Mouse (Mus musculus) liver, embryonic 12.5 days (tissue): ENCODE data around the gene Tfe3. TPM values are rescaled to one million over a fixed set of nuclear protein-coding genes. Genes with fewer than 3 reads are reported as not detected.
"Not testable (repeated sequence)": the region's sequence is repeated elsewhere in the genome, so short reads cannot be mapped to it uniquely, and the experiment has no call there.

Source experiments
- ATAC-seq: fragments of 200-750 bp; cut with Nextera tagmentation; 2 replicates; pipeline ENCODE4 v1.8.0; 2017; ENCODE audit warnings: moderate number of reproducible peaks, mild to moderate bottlenecking, moderate library complexity
- H3K27ac ChIP-seq: fragments of 300-500 bp; sonication (generic); 2 replicates; pipeline ENCODE4 v1.5.1; 2016; ENCODE audit warnings: mild to moderate bottlenecking
- H3K27me3 ChIP-seq: fragments of 300-500 bp; sonication (generic); replicated peaks from 2 replicates; pipeline ENCODE4 v1.6.1; 2016; ENCODE audit warnings: mild to moderate bottlenecking, moderate library complexity
- H3K36me3 ChIP-seq: fragments of 300-500 bp; sonication (generic); 2 replicates; pipeline ENCODE4 v1.6.1; 2016; ENCODE audit warnings: mild to moderate bottlenecking, moderate library complexity
- H3K4me1 ChIP-seq: fragments of 300-500 bp; sonication (generic); 2 replicates; pipeline ENCODE4 v1.6.1; 2016
- H3K4me2 ChIP-seq: fragments of 300-500 bp; sonication (generic); 2 replicates; pipeline ENCODE4 v1.6.1; 2016; ENCODE audit warnings: mild to moderate bottlenecking, moderate library complexity
- H3K4me3 ChIP-seq: fragments of 300-500 bp; sonication (generic); 2 replicates; pipeline ENCODE4 v1.5.1; 2016; ENCODE audit warnings: mild to moderate bottlenecking, moderate library complexity
- H3K9ac ChIP-seq: fragments of 300-500 bp; sonication (generic); 2 replicates; pipeline ENCODE4 v1.6.1; 2016; ENCODE audit warnings: mild to moderate bottlenecking, moderate library complexity
- H3K9me3 ChIP-seq: fragments of 300-500 bp; sonication (generic); replicated peaks from 2 replicates; pipeline ENCODE4 v1.6.1; 2016; ENCODE audit warnings: mild to moderate bottlenecking, moderate library complexity
- WGBS: fragments of 180-500 bp; shearing (Covaris S2); methylation state at CpG from one replicate; pipeline ENCODE4 v1.1.7; 2016; ENCODE audit not compliant: insufficient replicate concordance; 5-methylcytosine and 5-hydroxymethylcytosine counted together
- microRNA counts: library from miRNA; unstranded; fragments of <30 nt; microRNA quantifications from one replicate; lab custom pipeline; 2017
- microRNA-seq: library from miRNA; unstranded; fragments of <30 nt; microRNA quantifications from one replicate; pipeline ENCODE4, GENCODE M21; 2017
- polyA plus RNA-seq: library from polyadenylated mRNA; unstranded; fragments of >200 nt; fragmentation: Nextera tagmentation; extraction: Ambion mirVana; gene quantifications from 2 replicates; pipeline ENCODE4 v1.2.1, GENCODE M21; 2016

Gene Tfe3
- polyA plus RNA-seq, 1 experiment from 2014 or later = 14.1 TPM

GRCm38 (mm10) chrX:7782603-7783092 lies 20.3 kb downstream of the Tfe3 start:
- H3K27me3 ChIP-seq = no peaks in the 10 kb centered on the region
- H3K4me3 ChIP-seq = no peak overlapping the region
- no peak overlapping the region for H3K4me2 ChIP-seq
- no peak for ATAC-seq
- no peaks in the 10 kb centered on the region for H3K36me3 ChIP-seq
- H3K9me3 ChIP-seq = no peaks in the 10 kb centered on the region
- no peak overlapping the region for H3K27ac ChIP-seq
- no peak overlapping the region for H3K9ac ChIP-seq
- WGBS = 68% methylated on average over 4 of the region's 4 CpGs
- H3K4me1 ChIP-seq = peaks cover 26% of the 10 kb centered on the region

- Histone ChIP-seq H3K27ac (peak within 1 kb of the TSS; percentile 65), H3K4me2 (peak within 1 kb of the TSS; percentile 69), H3K27me3 (no peaks in the 10 kb centered on the region), H3K9me3 (no peaks in the 10 kb centered on the region), H3K9ac (peak within 1 kb of the TSS; percentile 68), H3K36me3 (peaks cover 19% of the 10 kb centered on the region), H3K4me1 (peaks cover 9% of the 10 kb centered on the region), H3K4me3 (peak within 1 kb of the TSS; percentile 70)
- ATAC-seq = peak; percentile 88
- WGBS = 6% methylated on average over 24 of the region's 24 CpGs
These were observed 27.3 kb downstream of the Tfe3 start, which contains the start of gene Gripap1 for GRCm38 (mm10) chrX:7789542-7790136. TSS of gene Gripap1 (plus strand) at chrX:7789765.

- H3K4me3 ChIP-seq = peak overlapping the region; percentile 70
- H3K27ac ChIP-seq = peak overlapping the region; percentile 65
- H3K4me1 ChIP-seq = peaks cover 9% of the 10 kb centered on the region
- peaks cover 26% of the 10 kb centered on the region for H3K36me3 ChIP-seq
- H3K4me2 ChIP-seq = peak overlapping the region; percentile 69
- H3K9ac ChIP-seq = peak overlapping the region; percentile 68
- no peaks in the 10 kb centered on the region for H3K9me3 ChIP-seq
- ATAC-seq = 0 out of 2 replicates have a peak, but pooled peaks have one; percentile 28
- no peaks in the 10 kb centered on the region for H3K27me3 ChIP-seq
- WGBS = 15% methylated on average over 5 of the region's 5 CpGs
These were observed 27.9 kb downstream of the Tfe3 start for GRCm38 (mm10) chrX:7790309-7790708.

- no peak overlapping the region for H3K9ac ChIP-seq
- WGBS = 32% methylated on average over 3 of the region's 3 CpGs
These were observed 31.0 kb downstream of the Tfe3 start for GRCm38 (mm10) chrX:7793361-7793760.

GRCm38 (mm10) chrX:7795016-7795415 lies 32.7 kb downstream of the Tfe3 start:
- no peak overlapping the region for H3K27ac ChIP-seq
- peaks cover 36% of the 10 kb centered on the region for H3K36me3 ChIP-seq
- WGBS = 43% methylated on average over 7 of the region's 7 CpGs
- no peaks in the 10 kb centered on the region for H3K9me3 ChIP-seq
- no peak overlapping the region for H3K4me2 ChIP-seq
- no peak overlapping the region for H3K4me3 ChIP-seq
- H3K27me3 ChIP-seq = no peaks in the 10 kb centered on the region
- peaks cover 13% of the 10 kb centered on the region for H3K4me1 ChIP-seq
- H3K9ac ChIP-seq = no peak overlapping the region
- no peak for ATAC-seq

More at GRCm38 (mm10) chrX:7793361-7793760, 31.0 kb downstream of the Tfe3 start:
- no peak for ATAC-seq
- Histone ChIP-seq H3K4me2 (no peak overlapping the region), H3K9me3 (no peaks in the 10 kb centered on the region), H3K4me3 (no peak overlapping the region), H3K27ac (no peak overlapping the region), H3K27me3 (no peaks in the 10 kb centered on the region), H3K4me1 (peaks cover 13% of the 10 kb centered on the region), H3K36me3 (peaks cover 26% of the 10 kb centered on the region)

GRCm38 (mm10) chrX:7797327-7797726 lies 35.0 kb downstream of the Tfe3 start:
- no peak overlapping the region for H3K27ac ChIP-seq
- WGBS = 49% methylated on average over 3 of the region's 3 CpGs
- H3K9ac ChIP-seq = no peak overlapping the region
- ATAC-seq = peak; percentile 74
- H3K9me3 ChIP-seq = no peaks in the 10 kb centered on the region
- no peak overlapping the region for H3K4me3 ChIP-seq
- peaks cover 3% of the 10 kb centered on the region; the same call in 1 of the 2 replicates for H3K4me1 ChIP-seq
- peaks cover 50% of the 10 kb centered on the region for H3K36me3 ChIP-seq
- H3K4me2 ChIP-seq = no peak overlapping the region
- no peaks in the 10 kb centered on the region for H3K27me3 ChIP-seq

- not testable (repeated sequence) for ATAC-seq, H3K27ac ChIP-seq
These were observed 39.8 kb downstream of the Tfe3 start for GRCm38 (mm10) chrX:7802157-7802556.

GRCm38 (mm10) chrX:7815016-7815415 lies 52.7 kb downstream of the Tfe3 start:
- H3K36me3 ChIP-seq = peaks cover 91% of the 10 kb centered on the region
- not testable (repeated sequence) for H3K27ac ChIP-seq, H3K9me3 ChIP-seq, H3K27me3 ChIP-seq, H3K4me1 ChIP-seq, H3K4me3 ChIP-seq, H3K4me2 ChIP-seq, ATAC-seq, H3K9ac ChIP-seq
- WGBS = 43% methylated on average over 8 of the region's 8 CpGs

More at GRCm38 (mm10) chrX:7802157-7802556, 39.8 kb downstream of the Tfe3 start:
- not testable (repeated sequence) for H3K4me2 ChIP-seq, H3K4me1 ChIP-seq, H3K27me3 ChIP-seq, H3K9ac ChIP-seq, H3K9me3 ChIP-seq, H3K4me3 ChIP-seq
- 56% methylated on average over 2 of the region's 2 CpGs for WGBS
- H3K36me3 ChIP-seq = peaks cover 69% of the 10 kb centered on the region

- Histone ChIP-seq H3K27me3 (no peaks in the 10 kb centered on the region), H3K27ac (no peak within 1 kb of the TSS), H3K4me3 (peak within 1 kb of the TSS; percentile 38), H3K9ac (no peak within 1 kb of the TSS), H3K36me3 (peaks cover 28% of the 10 kb centered on the region), H3K9me3 (no peaks in the 10 kb centered on the region), H3K4me2 (peak within 1 kb of the TSS; percentile 66), H3K4me1 (peaks cover 9% of the 10 kb centered on the region)
- peak; percentile 27; the same call in 1 of the 2 replicates for ATAC-seq
- 9% methylated on average over 17 of the region's 24 CpGs for WGBS
These were observed 59.8 kb downstream of the Tfe3 start, which contains the start of gene Kcnd1 for GRCm38 (mm10) chrX:7821865-7822779. TSS of gene Kcnd1 (plus strand) at chrX:7822289.

MicroRNA genes within 50 kb of the gene (microRNA counts, 519-probe panel; counts per million panel counts)
- 3,784 counts per million, percentile 77 among the panel's probes with 10 or more counts for microRNA mmu-miR-1198 (lab: Ali Mortazavi, UCI)

Small RNA genes lying within 50 kb of the gene (microRNA-seq; reads per million reads assigned to microRNA genes)
- gene Mir1198 = 25.7 reads per million, percentile 34 among the genes with 10 or more reads in this experiment

Other genes starting within 250 kb of the Tfe3 start
- gene Foxp3, start 188.9 kb upstream of the Tfe3 start, polyA plus RNA-seq = 0.14 TPM in 1 of 2 replicates, not detected in the other
- 0.93 and 1.0 TPM in 2 replicates for gene Ppp1r3f, start 188.3 kb upstream of the Tfe3 start, polyA plus RNA-seq
- gene Ccdc22, start 157.0 kb upstream of the Tfe3 start, polyA plus RNA-seq = 26.1 and 26.2 TPM in 2 replicates
- 0.04 TPM in 2 replicates for gene Cacna1f, start 155.5 kb upstream of the Tfe3 start, polyA plus RNA-seq
- gene Syp, start 124.1 kb upstream of the Tfe3 start, polyA plus RNA-seq = 0.41 and 0.76 TPM in 2 replicates
- gene Prickle3, start 105.3 kb upstream of the Tfe3 start, polyA plus RNA-seq = 1.3 and 1.4 TPM in 2 replicates
- gene Plp2, start 91.2 kb upstream of the Tfe3 start, polyA plus RNA-seq = 36.2 and 37.6 TPM in 2 replicates
- gene Magix, start 81.3 kb upstream of the Tfe3 start, polyA plus RNA-seq = 0.04 TPM in 1 of 2 replicates, not detected in the other
- 18.9 and 20.8 TPM in 2 replicates for gene Gpkow, start 65.4 kb upstream of the Tfe3 start, polyA plus RNA-seq
- 14.6 and 15.6 TPM in 2 replicates for gene Wdr45, start 48.2 kb upstream of the Tfe3 start, polyA plus RNA-seq
- gene Gm45208, start 40.3 kb upstream of the Tfe3 start, polyA plus RNA-seq = not detected in 2 replicates
- gene Praf2, start 34.1 kb upstream of the Tfe3 start, polyA plus RNA-seq = 13.0 and 13.4 TPM in 2 replicates
- 2.6 and 3.2 TPM in 2 replicates for gene Ccdc120, start 11.7 kb upstream of the Tfe3 start, polyA plus RNA-seq
- 36.8 and 39.1 TPM in 2 replicates for gene Gripap1, start 27.2 kb downstream of the Tfe3 start, polyA plus RNA-seq
- 0.37 and 0.38 TPM in 2 replicates for gene Kcnd1, start 59.7 kb downstream of the Tfe3 start, polyA plus RNA-seq
- 57.3 and 60.1 TPM in 2 replicates for gene Otud5, start 78.8 kb downstream of the Tfe3 start, polyA plus RNA-seq
- 5.0 and 5.2 TPM in 2 replicates for gene Pim2, start 115.7 kb downstream of the Tfe3 start, polyA plus RNA-seq
- 19.7 and 23.1 TPM in 2 replicates for gene Slc35a2, start 121.5 kb downstream of the Tfe3 start, polyA plus RNA-seq
- 65.0 and 65.2 TPM in 2 replicates for gene Pqbp1, start 136.7 kb downstream of the Tfe3 start, polyA plus RNA-seq
- gene Timm17b, start 136.8 kb downstream of the Tfe3 start, polyA plus RNA-seq = 98.3 and 98.9 TPM in 2 replicates
- gene Gm10491, start 145.3 kb downstream of the Tfe3 start, polyA plus RNA-seq = not detected in 2 replicates
- gene Gm10490, start 147.0 kb downstream of the Tfe3 start, polyA plus RNA-seq = not detected in 2 replicates
- gene Pcsk1n, start 157.3 kb downstream of the Tfe3 start, polyA plus RNA-seq = 0.26 and 0.33 TPM in 2 replicates
- 0.17 TPM in 1 of 2 replicates, not detected in the other for gene Eras, start 166.0 kb downstream of the Tfe3 start, polyA plus RNA-seq
- 15.4 and 15.8 TPM in 2 replicates for gene Hdac6, start 185.3 kb downstream of the Tfe3 start, polyA plus RNA-seq
- gene Gata1, start 215.5 kb downstream of the Tfe3 start, polyA plus RNA-seq = 148 and 156 TPM in 2 replicates